Mouse (Mus musculus) liver, adult 2 months (tissue): ENCODE results near the gene Sval1. TPM values are rescaled to one million over a fixed set of nuclear protein-coding genes. Genes with fewer than 3 reads are reported as not detected.

Source experiments
- DNase-seq: peaks from one replicate; pipeline ENCODE4 v3.0.0-alpha.2; 2011; ENCODE audit warnings: low read depth, low spot score; ENCODE audit errors: extremely low read depth
- H3K27ac ChIP-seq: fragments of 200-500 bp; replicated peaks from 2 replicates; pipeline ENCODE4 v1.5.1; 2012; ENCODE audit warnings: low read depth, mild to moderate bottlenecking, control low read depth, inconsistent platforms, low read length; ENCODE audit not compliant: insufficient read depth
- H3K27me3 ChIP-seq: fragments of 200-500 bp; 2 replicates; pipeline ENCODE4 v1.6.1; 2012; ENCODE audit warnings: mild to moderate bottlenecking, moderate library complexity, low read length, inconsistent platforms; ENCODE audit not compliant: control insufficient read depth, insufficient read depth
- H3K36me3 ChIP-seq: fragments of 200-500 bp; 2 replicates; pipeline ENCODE4 v1.6.1; 2012; ENCODE audit warnings: low read length, inconsistent platforms; ENCODE audit not compliant: control insufficient read depth, insufficient read depth
- H3K4me1 ChIP-seq: fragments of 200-500 bp; 2 replicates; pipeline ENCODE4 v1.6.1; 2011; ENCODE audit warnings: low read length; ENCODE audit not compliant: control insufficient read depth, insufficient read depth
- H3K4me3 ChIP-seq: fragments of 200-500 bp; 2 replicates; pipeline ENCODE4 v1.5.1; 2011; ENCODE audit warnings: low read depth, mild to moderate bottlenecking, control low read depth, low read length, moderate library complexity; ENCODE audit not compliant: insufficient read depth
- H3K79me2 ChIP-seq: fragments of 200-500 bp; 2 replicates; pipeline ENCODE4 v1.6.1; 2012; ENCODE audit warnings: inconsistent platforms, mild to moderate bottlenecking, low read length, moderate library complexity; ENCODE audit not compliant: control insufficient read depth, insufficient read depth
- H3K9ac ChIP-seq: fragments of 200-500 bp; 2 replicates; pipeline ENCODE4 v1.6.1; 2012; ENCODE audit warnings: low read depth, mild to moderate bottlenecking, control low read depth, inconsistent platforms, low read length
- CTCF ChIP-seq: fragments of 200-500 bp; IDR thresholded peaks from 2 replicates; pipeline ENCODE4 v1.5.1; 2011; ENCODE audit warnings: low read depth, low read length, control low read depth
- POLR2A ChIP-seq: fragments of 200-500 bp; IDR thresholded peaks from 2 replicates; pipeline ENCODE4 v1.6.1; 2011; ENCODE audit warnings: low read length, control low read depth; ENCODE audit not compliant: insufficient read depth; ENCODE audit errors: extremely low read depth
- WGBS: fragments of 180-500 bp; shearing (Covaris S2); methylation state at CpG from one replicate; pipeline ENCODE4 v1.1.7; 2018; 5-methylcytosine and 5-hydroxymethylcytosine counted together
- polyA plus RNA-seq: library from polyadenylated mRNA; depleted of rRNA; stranded (reverse); fragments of >200 nt; gene quantifications from 2 replicates; pipeline ENCODE4 v1.2.3, GENCODE M21; 2012; rRNA removed
- total RNA-seq: library from RNA; depleted of rRNA; stranded (reverse); fragments of >200 nt; gene quantifications from 2 replicates; pipeline ENCODE4 v1.2.3, GENCODE M21; 2014; rRNA removed

Sval1 gene
- total RNA-seq (not detected in 2 replicates), polyA plus RNA-seq (not detected in 2 replicates)

DNA sequence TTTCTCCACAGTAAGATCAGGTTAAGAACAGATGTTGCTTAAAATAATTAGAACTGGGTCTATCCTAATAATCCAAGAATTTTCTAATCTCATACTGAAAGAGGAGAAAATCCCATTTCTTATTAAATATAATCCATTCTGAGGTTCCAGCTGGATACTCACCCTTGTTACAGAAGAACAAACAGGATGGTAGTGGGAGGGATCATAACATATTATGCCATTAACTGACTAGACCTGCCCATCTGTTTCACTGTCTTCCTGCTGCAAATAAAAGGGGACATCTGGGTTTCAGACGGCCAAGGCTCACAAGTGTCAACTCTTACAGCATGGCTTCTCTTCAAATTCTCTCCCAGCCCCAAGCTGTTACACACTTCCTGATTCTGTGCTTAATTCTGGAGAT is at the start of gene Sval1:
Gene Sval1, plus strand, starts transcription at position 301 of the 400 bp plus-strand sequence.
- H3K27ac ChIP-seq: no peak within 1 kb of the TSS
- 76% methylated on average over 1 of the region's 1 CpGs for WGBS
- no peaks in the 10 kb centered on the region for H3K4me1 ChIP-seq
- H3K36me3 ChIP-seq: no peaks in the 10 kb centered on the region
- DNase-seq: no peak
- H3K4me3 ChIP-seq: no peak within 1 kb of the TSS
- no peak within 1 kb of the TSS for H3K9ac ChIP-seq
- no peaks in the 10 kb centered on the region for H3K79me2 ChIP-seq
- no peak for TF ChIP-seq CTCF
- no peak for TF ChIP-seq POLR2A
- no peaks in the 10 kb centered on the region for H3K27me3 ChIP-seq

DNA sequence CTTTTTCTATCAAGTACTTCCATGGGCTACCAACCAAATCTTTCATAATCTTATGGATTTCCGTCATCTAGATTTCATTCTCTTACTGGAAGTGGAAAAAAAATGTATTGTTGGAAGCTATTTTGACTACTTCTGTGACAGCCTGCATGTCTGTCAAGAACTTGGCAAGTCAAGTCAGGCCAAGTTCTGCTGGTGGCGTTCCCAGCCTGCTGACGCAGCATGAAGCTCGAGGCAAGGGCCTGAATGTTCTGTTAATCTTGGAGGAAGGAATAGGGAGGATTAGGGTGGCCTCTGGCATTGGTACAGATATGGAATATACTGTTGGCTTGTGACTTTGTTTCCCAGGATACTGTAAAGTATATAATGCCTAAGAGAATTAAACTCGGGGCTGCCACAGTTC is 39.8 kb upstream of the Sval1 start:
- Histone ChIP-seq H3K27me3 (no peaks in the 10 kb centered on the region), H3K36me3 (no peaks in the 10 kb centered on the region), H3K4me3 (no peak overlapping the region), H3K27ac (no peak overlapping the region), H3K9ac (no peak overlapping the region), H3K4me1 (no peaks in the 10 kb centered on the region), H3K79me2 (no peaks in the 10 kb centered on the region)
- WGBS: 78% methylated on average over 5 of the region's 5 CpGs
- DNase-seq: no peak
- no peak for TF ChIP-seq CTCF
- no peak for TF ChIP-seq POLR2A

DNA sequence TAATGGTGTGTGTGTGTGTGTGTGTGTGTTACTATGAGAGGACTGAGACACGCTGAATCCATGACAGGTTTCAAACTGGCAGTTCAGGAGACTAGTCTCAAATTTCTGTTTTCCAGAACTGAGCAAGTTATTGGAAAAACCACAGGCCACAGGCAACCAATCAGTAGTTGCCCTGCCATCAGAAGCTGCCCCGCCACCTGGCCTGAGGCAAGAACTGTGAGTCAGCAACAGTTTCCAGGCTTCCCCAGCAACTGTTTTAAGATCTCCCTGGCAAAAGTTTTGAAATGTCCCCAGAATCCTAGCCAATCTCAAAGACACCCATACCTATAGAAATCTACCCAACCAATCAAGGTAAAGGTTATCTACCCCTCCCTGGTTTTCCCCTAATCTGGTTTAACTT is 36.5 kb upstream of the Sval1 start:
- no peaks in the 10 kb centered on the region for H3K36me3 ChIP-seq
- no peak overlapping the region for H3K4me3 ChIP-seq
- no peak for DNase-seq
- no peaks in the 10 kb centered on the region for H3K27me3 ChIP-seq
- TF ChIP-seq POLR2A: no peak
- TF ChIP-seq CTCF: no peak
- H3K79me2 ChIP-seq: no peaks in the 10 kb centered on the region
- no peak overlapping the region for H3K9ac ChIP-seq
- no peak overlapping the region for H3K27ac ChIP-seq
- H3K4me1 ChIP-seq: no peaks in the 10 kb centered on the region
- 90% methylated on average over 2 of the region's 2 CpGs for WGBS

DNA sequence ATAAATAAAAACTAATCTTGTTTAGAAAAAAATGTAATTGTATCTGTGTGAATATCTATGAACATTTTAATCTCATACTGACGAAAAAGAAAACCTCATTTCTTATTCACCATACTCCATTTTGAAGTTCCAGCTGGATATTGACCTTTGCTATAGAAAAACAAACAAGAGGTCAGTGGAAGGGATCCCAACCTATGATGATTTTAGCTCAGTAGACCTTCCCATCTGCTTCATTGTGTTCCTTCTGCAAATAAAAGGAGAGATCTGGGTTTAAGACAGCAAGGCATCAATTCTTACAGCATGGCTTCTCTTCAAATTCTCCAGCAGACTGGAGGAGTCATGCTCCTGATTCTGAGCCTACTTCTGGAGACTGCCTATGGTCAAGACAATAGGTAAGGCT is 16.4 kb downstream of the Sval1 start, which contains the start of gene Sval3:
Gene Sval3, plus strand, starts transcription at position 301 of the 400 bp plus-strand sequence.
- 45% methylated on average over 1 of the region's 1 CpGs for WGBS
- TF ChIP-seq POLR2A (no peak), CTCF (no peak)
- no peak within 1 kb of the TSS for H3K9ac ChIP-seq

More for the DNA sequence above, 16.4 kb downstream of the Sval1 start, which contains the start of gene Sval3:
- Histone ChIP-seq H3K4me3 (no peak within 1 kb of the TSS), H3K36me3 (no peaks in the 10 kb centered on the region), H3K79me2 (no peaks in the 10 kb centered on the region), H3K27me3 (no peaks in the 10 kb centered on the region), H3K27ac (no peak within 1 kb of the TSS), H3K4me1 (no peaks in the 10 kb centered on the region)
- DNase-seq: no peak

Other genes starting within 250 kb of the Sval1 start
- gene Kel, start 247.3 kb upstream of the Sval1 start, total RNA-seq: not detected in 2 replicates
- not detected in 2 replicates for gene Kel, start 247.3 kb upstream of the Sval1 start, polyA plus RNA-seq
- gene Olfr459, start 176.5 kb upstream of the Sval1 start, total RNA-seq: not detected in 2 replicates
- gene Olfr459, start 176.5 kb upstream of the Sval1 start, polyA plus RNA-seq: not detected in 2 replicates
- not detected in 2 replicates for gene Pip, start 104.1 kb upstream of the Sval1 start, total RNA-seq
- gene Pip, start 104.1 kb upstream of the Sval1 start, polyA plus RNA-seq: not detected in 2 replicates
- gene Sval2, start 98.6 kb upstream of the Sval1 start, total RNA-seq: not detected in 2 replicates
- not detected in 2 replicates for gene Sval2, start 98.6 kb upstream of the Sval1 start, polyA plus RNA-seq
- not detected in 2 replicates for gene Sval3, start 16.5 kb downstream of the Sval1 start, total RNA-seq
- not detected in 2 replicates for gene Sval3, start 16.5 kb downstream of the Sval1 start, polyA plus RNA-seq
- gene Sva, start 86.8 kb downstream of the Sval1 start, total RNA-seq: not detected in 2 replicates
- gene Sva, start 86.8 kb downstream of the Sval1 start, polyA plus RNA-seq: not detected in 2 replicates
- not detected in 2 replicates for gene Tas2r139, start 189.3 kb downstream of the Sval1 start, total RNA-seq
- not detected in 2 replicates for gene Tas2r139, start 189.3 kb downstream of the Sval1 start, polyA plus RNA-seq